Mouse (Mus musculus): Measurements from ENCODE around the gene Adamtsl3.

Adamtsl3 gene

GRCm38 (mm10) chr7:82476441-82477221, 141.1 kb downstream of the Adamtsl3 start:
- POLR2A ChIA-PET: no interaction called here
- CTCF ChIA-PET: no interaction called here

- CTCF ChIA-PET: interaction anchor here in 1 of 4 experiments (0.6 kb wide), 1 partner anchor 158 kb away, joined by 3 read pairs; no protein-coding TSS in a partner anchor
- POLR2A ChIA-PET: no interaction called here
These were observed 143.0 kb downstream of the Adamtsl3 start for GRCm38 (mm10) chr7:82478461-82478860.

GRCm38 (mm10) chr7:82478861-82479755, 143.6 kb downstream of the Adamtsl3 start:
- ChIA-PET CTCF (interaction anchor here in 1 of 4 experiments (0.6 kb wide), 1 partner anchor 159 kb away, joined by 3 read pairs; no protein-coding TSS in a partner anchor), POLR2A (no interaction called here)

GRCm38 (mm10) chr7:82483426-82483825, 147.9 kb downstream of the Adamtsl3 start:
- ChIA-PET CTCF (no interaction called here), POLR2A (no interaction called here)

GRCm38 (mm10) chr7:82484834-82485233, 149.3 kb downstream of the Adamtsl3 start:
- POLR2A ChIA-PET: no interaction called here
- CTCF ChIA-PET: no interaction called here

- POLR2A ChIA-PET: no interaction called here
- CTCF ChIA-PET: no interaction called here
These were observed 150.0 kb downstream of the Adamtsl3 start for GRCm38 (mm10) chr7:82485344-82485954.

GRCm38 (mm10) chr7:82491018-82491417, 155.5 kb downstream of the Adamtsl3 start:
- CTCF ChIA-PET: interaction anchor here in 1 of 4 experiments (0.6 kb wide), 1 partner anchor 475 kb away, joined by 3 read pairs; no protein-coding TSS in a partner anchor
- POLR2A ChIA-PET: no interaction called here

- CTCF ChIA-PET: no interaction called here
- POLR2A ChIA-PET: no interaction called here
These were observed 157.4 kb downstream of the Adamtsl3 start for GRCm38 (mm10) chr7:82492881-82493280.

- POLR2A ChIA-PET: no interaction called here
These were observed 158.7 kb downstream of the Adamtsl3 start for GRCm38 (mm10) chr7:82494220-82494619.

GRCm38 (mm10) chr7:82497064-82497463, 161.6 kb downstream of the Adamtsl3 start:
- ChIA-PET CTCF (interaction anchor here in 1 of 4 experiments (0.6 kb wide), 1 partner anchor 165 kb away, joined by 5 read pairs; no protein-coding TSS in a partner anchor), POLR2A (no interaction called here)

More at GRCm38 (mm10) chr7:82494220-82494619, 158.7 kb downstream of the Adamtsl3 start:
- CTCF ChIA-PET: no interaction called here

- ChIA-PET POLR2A (no interaction called here), CTCF (no interaction called here)
These were observed 165.8 kb downstream of the Adamtsl3 start for GRCm38 (mm10) chr7:82501306-82501705.

- POLR2A ChIA-PET: no interaction called here
- CTCF ChIA-PET: no interaction called here
These were observed 167.0 kb downstream of the Adamtsl3 start for GRCm38 (mm10) chr7:82502511-82502910.

- CTCF ChIA-PET: interaction anchor here (0.5 to 1.6 kb wide), 16 partner anchors 10 to 1963 kb away, joined by 3 to 4 read pairs (median 3); partner anchors contain the start of genes Efl1 (in 1 of the 4) and Saxo2 (in 1 of the 4)
These were observed 168.6 kb downstream of the Adamtsl3 start for GRCm38 (mm10) chr7:82504101-82504500.

GRCm38 (mm10) chr7:82530583-82530982, 195.1 kb downstream of the Adamtsl3 start:
- ChIA-PET POLR2A (no interaction called here), CTCF (interaction anchor here in 1 of 4 experiments (0.6 kb wide), 1 partner anchor 494 kb away, joined by 4 read pairs; no protein-coding TSS in a partner anchor)

More at GRCm38 (mm10) chr7:82504101-82504500, 168.6 kb downstream of the Adamtsl3 start:
- POLR2A ChIA-PET: interaction anchor here in 1 of 4 experiments (0.6 kb wide), 1 partner anchor 108 kb away, joined by 3 read pairs; no protein-coding TSS in a partner anchor

- ChIA-PET CTCF (interaction anchor here in 1 of 4 experiments (1.1 kb wide), 1 partner anchor 12 kb away, joined by 3 read pairs; no protein-coding TSS in a partner anchor), POLR2A (no interaction called here)
These were observed 195.9 kb downstream of the Adamtsl3 start for GRCm38 (mm10) chr7:82531376-82531775.

- ChIA-PET POLR2A (no interaction called here), CTCF (interaction anchor here in 3 of 4 experiments (0.6 to 1.2 kb wide), 6 partner anchors 10 to 92 kb away, joined by 3 to 4 read pairs (median 3); no protein-coding TSS in a partner anchor)
These were observed 197.7 kb downstream of the Adamtsl3 start for GRCm38 (mm10) chr7:82533188-82533587.

GRCm38 (mm10) chr7:82533747-82534504, 198.4 kb downstream of the Adamtsl3 start:
- ChIA-PET CTCF (interaction anchor here in 1 of 4 experiments (0.5 kb wide), 1 partner anchor 32 kb away, joined by 6 read pairs; no protein-coding TSS in a partner anchor), POLR2A (no interaction called here)

GRCm38 (mm10) chr7:82544390-82544919, 209.0 kb downstream of the Adamtsl3 start:
- ChIA-PET POLR2A (no interaction called here), CTCF (interaction anchor here in 1 of 4 experiments (1.3 kb wide), 1 partner anchor 677 kb away, joined by 4 read pairs; no protein-coding TSS in a partner anchor)

All from embryonic stem cell, embryonic (primary cell).